Mouse (Mus musculus): ENCODE measurements around the gene Rap1gds1.

The Rap1gds1 gene

GRCm38 (mm10) chr3:139062088-139062487 is 12.9 kb downstream of the Rap1gds1 start:
- ATAC-seq (ENCODE audit: insufficient number of reproducible peaks, low FRiP score, low TSS enrichment), result no peak

- no peak for ATAC-seq (ENCODE audit: insufficient number of reproducible peaks, low FRiP score, low TSS enrichment)
Measured at GRCm38 (mm10) chr3:139048701-139049622, 26.0 kb downstream of the Rap1gds1 start.

GRCm38 (mm10) chr3:139042433-139042854 is 32.6 kb downstream of the Rap1gds1 start:
- no peak for ATAC-seq (ENCODE audit: insufficient number of reproducible peaks, low FRiP score, low TSS enrichment)

- ATAC-seq (ENCODE audit: insufficient number of reproducible peaks, low FRiP score, low TSS enrichment), result no peak
Measured at GRCm38 (mm10) chr3:139041921-139042320, 33.1 kb downstream of the Rap1gds1 start.

- ATAC-seq (ENCODE audit: insufficient number of reproducible peaks, low FRiP score, low TSS enrichment), result no peak
Measured at GRCm38 (mm10) chr3:139037030-139037429, 38.0 kb downstream of the Rap1gds1 start.

GRCm38 (mm10) chr3:139033179-139033578 is 41.8 kb downstream of the Rap1gds1 start:
- ATAC-seq (ENCODE audit: insufficient number of reproducible peaks, low FRiP score, low TSS enrichment), result no peak

GRCm38 (mm10) chr3:139030644-139031227 is 44.3 kb downstream of the Rap1gds1 start:
- no peak for ATAC-seq (ENCODE audit: insufficient number of reproducible peaks, low FRiP score, low TSS enrichment)

- ATAC-seq (ENCODE audit: insufficient number of reproducible peaks, low FRiP score, low TSS enrichment), result no peak
Measured at GRCm38 (mm10) chr3:139025077-139025476, 49.9 kb downstream of the Rap1gds1 start.

- ATAC-seq (ENCODE audit: insufficient number of reproducible peaks, low FRiP score, low TSS enrichment), result peak; percentile 86
Measured at GRCm38 (mm10) chr3:139023585-139023984, 51.4 kb downstream of the Rap1gds1 start.

- peak; percentile 96 for ATAC-seq (ENCODE audit: insufficient number of reproducible peaks, low FRiP score, low TSS enrichment)
Measured at GRCm38 (mm10) chr3:139012352-139012751, 62.6 kb downstream of the Rap1gds1 start.

- no peak for ATAC-seq (ENCODE audit: insufficient number of reproducible peaks, low FRiP score, low TSS enrichment)
Measured at GRCm38 (mm10) chr3:139005669-139006068, 69.3 kb downstream of the Rap1gds1 start.

GRCm38 (mm10) chr3:139002774-139003173 is 72.2 kb downstream of the Rap1gds1 start:
- ATAC-seq (ENCODE audit: insufficient number of reproducible peaks, low FRiP score, low TSS enrichment), result no peak

- no peak for ATAC-seq (ENCODE audit: insufficient number of reproducible peaks, low FRiP score, low TSS enrichment)
Measured at GRCm38 (mm10) chr3:139000071-139000867, 74.7 kb downstream of the Rap1gds1 start.

- peak; percentile 75 for ATAC-seq (ENCODE audit: insufficient number of reproducible peaks, low FRiP score, low TSS enrichment)
Measured at GRCm38 (mm10) chr3:138993473-138993872, 81.5 kb downstream of the Rap1gds1 start.

- no peak for ATAC-seq (ENCODE audit: insufficient number of reproducible peaks, low FRiP score, low TSS enrichment)
Measured at GRCm38 (mm10) chr3:138991367-138991766, 83.6 kb downstream of the Rap1gds1 start.

- ATAC-seq (ENCODE audit: insufficient number of reproducible peaks, low FRiP score, low TSS enrichment), result no peak
Measured at GRCm38 (mm10) chr3:138989141-138989540, 85.9 kb downstream of the Rap1gds1 start.

- ATAC-seq (ENCODE audit: insufficient number of reproducible peaks, low FRiP score, low TSS enrichment), result 0 out of 2 replicates have a peak, but pooled peaks have one; percentile 41
Measured at GRCm38 (mm10) chr3:138988004-138988403, 87.0 kb downstream of the Rap1gds1 start.

- no peak for ATAC-seq (ENCODE audit: insufficient number of reproducible peaks, low FRiP score, low TSS enrichment)
Measured at GRCm38 (mm10) chr3:138982249-138982648, 92.8 kb downstream of the Rap1gds1 start.

- ATAC-seq (ENCODE audit: insufficient number of reproducible peaks, low FRiP score, low TSS enrichment), result no peak
Measured at GRCm38 (mm10) chr3:138977413-138977812, 97.6 kb downstream of the Rap1gds1 start.

- no peak for ATAC-seq (ENCODE audit: insufficient number of reproducible peaks, low FRiP score, low TSS enrichment)
Measured at GRCm38 (mm10) chr3:138967627-138968026, 107.4 kb downstream of the Rap1gds1 start.

GRCm38 (mm10) chr3:138958527-138958926 is 116.5 kb downstream of the Rap1gds1 start:
- ATAC-seq (ENCODE audit: insufficient number of reproducible peaks, low FRiP score, low TSS enrichment), result no peak
